Comparison of ENCODE assay signal across 8 mouse cellular contexts in the genomic region with DNA sequence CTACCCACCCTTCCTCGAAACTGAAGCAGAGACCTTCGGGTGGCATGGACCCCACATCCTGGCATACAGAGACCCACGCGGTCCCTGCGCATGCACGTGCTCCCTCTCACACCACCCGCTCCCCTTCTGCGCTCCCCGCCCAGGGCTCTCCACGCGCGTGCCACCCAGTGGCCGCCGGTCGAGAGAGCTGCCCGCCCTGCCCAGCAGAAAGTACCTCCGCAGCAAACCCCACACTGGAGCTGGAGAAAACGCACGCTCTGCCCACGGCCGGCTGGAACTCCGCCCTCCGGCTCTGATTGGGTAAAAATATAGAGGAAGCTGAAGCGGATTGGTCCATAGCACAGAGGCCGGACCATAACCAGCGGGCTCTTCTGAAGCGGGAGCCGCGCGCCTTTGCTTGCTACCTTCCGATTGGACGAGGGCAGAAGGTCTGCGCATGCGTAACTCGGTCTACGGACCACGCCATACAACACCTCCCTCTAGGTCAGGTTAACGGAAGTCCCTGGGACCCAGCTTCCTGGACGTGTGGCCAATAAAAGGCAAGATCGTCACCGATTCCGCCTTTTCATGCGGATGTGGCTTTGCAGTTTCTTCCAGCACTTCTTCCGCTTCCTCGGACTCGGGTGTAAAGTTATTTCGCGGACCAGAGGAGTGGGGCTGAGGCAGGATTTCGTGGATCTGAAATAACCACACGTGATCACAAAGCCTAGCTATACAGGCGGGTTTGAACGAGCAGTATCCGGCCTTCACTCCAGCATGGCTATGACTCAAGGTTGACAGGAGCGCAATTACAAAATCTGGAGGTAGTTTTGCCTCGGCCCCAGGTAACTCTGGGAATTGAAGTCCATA. TPM values are rescaled to one million over a fixed set of nuclear protein-coding genes. Genes with fewer than 3 reads are reported as not detected.
A peak's percentile ranks its signal among the peaks of the same experiment; 100 is the strongest.
DNase-seq lines count a peak whose midpoint lies in the region; ATAC-seq and TF ChIP-seq lines count a peak whose summit lies in the region.

A gene (minus strand): TSS at position 280 of the 849 bp plus-strand sequence.

- H3K27ac ChIP-seq in forebrain, embryonic 10.5 days, result peak within 1 kb of the TSS; percentile 94
- H3K27ac ChIP-seq in heart, embryonic 15.5 days, result peak within 1 kb of the TSS; percentile 90
- H3K27ac ChIP-seq in liver, embryonic 14.5 days, result peak within 1 kb of the TSS; percentile 63
- peak within 1 kb of the TSS; percentile 66 for H3K27ac ChIP-seq in neural tube, embryonic 11.5 days (ENCODE audit: low read depth, low read length)
- H3K27ac ChIP-seq in stomach, postnatal 0 days (replicated peaks), result peak within 1 kb of the TSS; percentile 93

- no peak for TF ChIP-seq EP300 in liver, embryonic 14.5 days (IDR thresholded peaks at IDR 0.05; ENCODE audit: low read depth)
- TF ChIP-seq EP300 in stomach, postnatal 0 days (optimal IDR thresholded peaks at IDR 0.05), result no peak

- TF ChIP-seq CTCF in liver, embryonic 14.5 days (IDR thresholded peaks at IDR 0.05; ENCODE audit: low read depth), result peak; percentile 73
- peak; percentile 71 for TF ChIP-seq CTCF in stomach, postnatal 0 days (IDR thresholded peaks at IDR 0.05; ENCODE audit: low read depth)

- peak within 1 kb of the TSS; percentile 82 for H3K4me2 ChIP-seq in heart, embryonic 15.5 days
- H3K4me2 ChIP-seq in liver, embryonic 14.5 days (ENCODE audit: low read depth), result peak within 1 kb of the TSS; percentile 92
- peak within 1 kb of the TSS; percentile 83 for H3K4me2 ChIP-seq in neural tube, embryonic 11.5 days (ENCODE audit: low read depth)
- peak within 1 kb of the TSS; percentile 85 for H3K4me2 ChIP-seq in stomach, postnatal 0 days (replicated peaks; ENCODE audit: low read depth)

- peak; percentile 96 to 98 for DNase-seq in CD8-positive naive resting alpha-beta T cell, adult 2 months (ENCODE audit: low read depth in 2 of 2, low spot score in 2 of 2)
- peak; percentile 99 for DNase-seq in c-Kit-positive CD71-negative TER-119-negative erythroid progenitor cells, embryonic 14.5 days (ENCODE audit: low read depth)
- DNase-seq in forebrain, embryonic 10.5 days (ENCODE audit: extremely low spot score, low spot score), result peak; percentile 100
- DNase-seq in kidney, postnatal 25 days, result peak; percentile 100
- DNase-seq in liver, embryonic 14.5 days (ENCODE audit: low read depth in 3 of 3, low spot score in 3 of 3), result peak; percentile 100
- DNase-seq in neural tube, embryonic 11.5 days (ENCODE audit: low spot score), result peak; percentile 99
- peak; percentile 99 for DNase-seq in stomach, postnatal 0 days (ENCODE audit: low spot score)

- no peaks in the 10 kb centered on the region for H3K9me3 ChIP-seq in forebrain, embryonic 10.5 days
- no peaks in the 10 kb centered on the region for H3K9me3 ChIP-seq in heart, embryonic 15.5 days (replicated peaks)
- no peaks in the 10 kb centered on the region for H3K9me3 ChIP-seq in liver, embryonic 14.5 days (ENCODE audit: control insufficient read depth, low read length)
- H3K9me3 ChIP-seq in neural tube, embryonic 11.5 days (ENCODE audit: control insufficient read depth, low read length), result no peaks in the 10 kb centered on the region
- H3K9me3 ChIP-seq in stomach, postnatal 0 days (ENCODE audit: control insufficient read depth, low read length), result no peaks in the 10 kb centered on the region

- H3K27me3 ChIP-seq in forebrain, embryonic 10.5 days (ENCODE audit: poor library complexity, severe bottlenecking), result no peaks in the 10 kb centered on the region
- H3K27me3 ChIP-seq in heart, embryonic 15.5 days, result no peaks in the 10 kb centered on the region
- H3K27me3 ChIP-seq in liver, embryonic 14.5 days (ENCODE audit: control insufficient read depth, insufficient read depth, low read length), result no peaks in the 10 kb centered on the region
- no peaks in the 10 kb centered on the region for H3K27me3 ChIP-seq in neural tube, embryonic 11.5 days (ENCODE audit: control insufficient read depth, insufficient read depth, low read length)
- no peaks in the 10 kb centered on the region for H3K27me3 ChIP-seq in stomach, postnatal 0 days (ENCODE audit: control insufficient read depth, insufficient read depth, low read length)

- peak; percentile 99 for ATAC-seq in heart, embryonic 15.5 days (replicated peaks; ENCODE audit: insufficient number of reproducible peaks, insufficient read depth, low FRiP score, low read depth)
- ATAC-seq in liver, embryonic 14.5 days (ENCODE audit: insufficient read depth), result peak; percentile 97
- peak; percentile 99 for ATAC-seq in neural tube, embryonic 11.5 days (ENCODE audit: insufficient read depth, low FRiP score, low TSS enrichment)
- peak; percentile 99 for ATAC-seq in stomach, postnatal 0 days (ENCODE audit: low FRiP score, low TSS enrichment)

- no peaks in the 10 kb centered on the region for H3K36me3 ChIP-seq in forebrain, embryonic 10.5 days (replicated peaks)
- no peaks in the 10 kb centered on the region for H3K36me3 ChIP-seq in heart, embryonic 15.5 days
- no peaks in the 10 kb centered on the region for H3K36me3 ChIP-seq in liver, embryonic 14.5 days (replicated peaks; ENCODE audit: control insufficient read depth, insufficient read depth, low read depth)
- H3K36me3 ChIP-seq in neural tube, embryonic 11.5 days (ENCODE audit: control insufficient read depth, insufficient read depth, low read length), result no peaks in the 10 kb centered on the region
- no peaks in the 10 kb centered on the region for H3K36me3 ChIP-seq in stomach, postnatal 0 days (ENCODE audit: control insufficient read depth, insufficient read depth, low read length)

- WGBS in forebrain, embryonic 10.5 days, result under 1% methylated on average over 55 of the region's 55 CpGs
- under 1% methylated on average over 55 of the region's 55 CpGs for WGBS in heart, embryonic 15.5 days
- WGBS in liver, embryonic 14.5 days (ENCODE audit: insufficient replicate concordance), result under 1% methylated on average over 55 of the region's 55 CpGs
- under 1% methylated on average over 55 of the region's 55 CpGs for WGBS in neural tube, embryonic 11.5 days
- WGBS in stomach, postnatal 0 days, result under 1% methylated on average over 55 of the region's 55 CpGs

- peaks cover 24% of the 10 kb centered on the region for H3K4me1 ChIP-seq in forebrain, embryonic 10.5 days
- peaks cover 10% of the 10 kb centered on the region for H3K4me1 ChIP-seq in heart, embryonic 15.5 days (replicated peaks)
- H3K4me1 ChIP-seq in liver, embryonic 14.5 days (replicated peaks; ENCODE audit: control insufficient read depth in 2 of 2, insufficient read depth in 2 of 2, low read length in 1 of 2), result peaks cover 8 to 13% of the 10 kb centered on the region in 2 experiments
- H3K4me1 ChIP-seq in neural tube, embryonic 11.5 days (ENCODE audit: control insufficient read depth, insufficient read depth, low read length), result peaks cover 9% of the 10 kb centered on the region
- H3K4me1 ChIP-seq in stomach, postnatal 0 days (replicated peaks; ENCODE audit: control insufficient read depth, insufficient read depth), result peaks cover 6% of the 10 kb centered on the region

- peak within 1 kb of the TSS; percentile 68 for H3K9ac ChIP-seq in heart, embryonic 15.5 days
- H3K9ac ChIP-seq in liver, embryonic 14.5 days (replicated peaks), result peak within 1 kb of the TSS; percentile 81
- H3K9ac ChIP-seq in neural tube, embryonic 11.5 days (ENCODE audit: low read length), result peak within 1 kb of the TSS; percentile 77
- H3K9ac ChIP-seq in stomach, postnatal 0 days (ENCODE audit: low read length), result peak within 1 kb of the TSS; percentile 74

- H3K4me3 ChIP-seq in forebrain, embryonic 10.5 days, result peak within 1 kb of the TSS; percentile 77
- H3K4me3 ChIP-seq in heart, embryonic 15.5 days, result peak within 1 kb of the TSS; percentile 67
- H3K4me3 ChIP-seq in liver, embryonic 14.5 days (ENCODE audit: insufficient read depth in 1 of 2, low read depth in 2 of 2, low read length in 2 of 2), result peak within 1 kb of the TSS; percentile 67 to 95
- H3K4me3 ChIP-seq in neural tube, embryonic 11.5 days (ENCODE audit: low read depth, low read length), result peak within 1 kb of the TSS; percentile 54
- H3K4me3 ChIP-seq in stomach, postnatal 0 days (ENCODE audit: low read depth, low read length), result peak within 1 kb of the TSS; percentile 57

RNA-seq across cellular contexts. Expression of the gene that starts here (rescaled TPM):
- polyA plus RNA-seq in forebrain, embryonic 10.5 days (2016; fragmentation: Nextera tagmentation; extraction: Ambion mirVana), result 13.9 and 14.7 TPM in 2 replicates
- 6.7 and 7.2 TPM in 2 replicates for polyA plus RNA-seq in heart, embryonic 15.5 days (2015; fragmentation: Nextera tagmentation; extraction: Ambion mirVana)
- polyA plus RNA-seq in liver, embryonic 14.5 days (2012; rRNA removed), result 3.3 and 5.5 TPM in 2 replicates
- polyA plus RNA-seq in liver, embryonic 14.5 days (2014; fragmentation: Nextera tagmentation; extraction: Ambion mirVana), result 5.3 and 5.5 TPM in 2 replicates
- polyA plus RNA-seq in neural tube, embryonic 11.5 days (2014; fragmentation: Nextera tagmentation; extraction: Ambion mirVana), result 10.3 and 10.4 TPM in 2 replicates
- polyA plus RNA-seq in stomach, postnatal 0 days (2015; fragmentation: Nextera tagmentation; extraction: Ambion mirVana), result 5.9 and 6.1 TPM in 2 replicates

Comparison
In these comparisons a context has a peak if more than half of its experiments do, and no peak if none do; other contexts are left out.
1. Peak in every context shown above with its lines: DNase-seq, ATAC-seq, H3K4me3 ChIP-seq and H3K27ac ChIP-seq.